In genomic region chr11:80376651-80377050, GRCm38 (mm10) we compare ENCODE assay signal across 8 mouse cellular contexts. TPM values are rescaled to one million over a fixed set of nuclear protein-coding genes. Genes with fewer than 3 reads are reported as not detected.
DNase-seq lines count a peak whose midpoint lies in the region; ATAC-seq and TF ChIP-seq lines count a peak whose summit lies in the region.

No protein-coding gene starts in this region.

- TF ChIP-seq CTCF in G1E (IDR thresholded peaks at IDR 0.05; ENCODE audit: low read depth, low read length), result no peak
- no peak; the same call in 1 of the 2 replicates for TF ChIP-seq CTCF in hindbrain, postnatal 0 days (IDR thresholded peaks at IDR 0.05; ENCODE audit: low read depth)
- TF ChIP-seq CTCF in gastrocnemius, adult 2 months (IDR thresholded peaks at IDR 0.05), result no peak

- H3K4me2 ChIP-seq in intestine, embryonic 14.5 days (ENCODE audit: low read length), result peak overlapping the region; percentile 80
- no peak overlapping the region for H3K4me2 ChIP-seq in intestine, embryonic 16.5 days (ENCODE audit: low read depth, low read length)
- H3K4me2 ChIP-seq in hindbrain, postnatal 0 days (ENCODE audit: low read depth, low read length), result peak overlapping the region; percentile 76
- peak overlapping the region; percentile 88 for H3K4me2 ChIP-seq in myocyte (ENCODE audit: low read depth)

- H3K79me2 ChIP-seq in myocyte (ENCODE audit: control insufficient read depth, insufficient read depth), result peaks cover 6% of the 10 kb centered on the region

- H3K9me3 ChIP-seq in intestine, embryonic 14.5 days (ENCODE audit: control insufficient read depth, low read length), result no peaks in the 10 kb centered on the region
- H3K9me3 ChIP-seq in intestine, embryonic 16.5 days (ENCODE audit: control insufficient read depth, low read length), result no peaks in the 10 kb centered on the region
- no peaks in the 10 kb centered on the region for H3K9me3 ChIP-seq in G1E (replicated peaks)
- H3K9me3 ChIP-seq in hindbrain, postnatal 0 days (ENCODE audit: low read length), result no peaks in the 10 kb centered on the region

- H3K27ac ChIP-seq in intestine, embryonic 14.5 days (ENCODE audit: low read depth), result no peak overlapping the region
- no peak overlapping the region for H3K27ac ChIP-seq in intestine, embryonic 16.5 days (ENCODE audit: low read length)
- no peak overlapping the region for H3K27ac ChIP-seq in hindbrain, postnatal 0 days
- no peak overlapping the region for H3K27ac ChIP-seq in gastrocnemius, adult 2 months

- TF ChIP-seq POLR2A in myocyte (IDR thresholded peaks at IDR 0.05; ENCODE audit: insufficient read length, low read depth), result no peak

- intact Hi-C loops in gastrocnemius, adult 2 months (cut with DNase I), result no loop called here

- H3K9ac ChIP-seq in intestine, embryonic 14.5 days (ENCODE audit: low read length), result no peak overlapping the region
- no peak overlapping the region for H3K9ac ChIP-seq in intestine, embryonic 16.5 days (ENCODE audit: low read depth, low read length)
- no peak overlapping the region for H3K9ac ChIP-seq in hindbrain, postnatal 0 days (replicated peaks; ENCODE audit: low read length)

- H3K36me3 ChIP-seq in intestine, embryonic 14.5 days (ENCODE audit: control insufficient read depth, insufficient read depth, low read length), result peaks cover 27% of the 10 kb centered on the region
- no peaks in the 10 kb centered on the region for H3K36me3 ChIP-seq in intestine, embryonic 16.5 days (ENCODE audit: control insufficient read depth, insufficient read depth, low read length)
- H3K36me3 ChIP-seq in G1E (replicated peaks), result peaks cover 44% of the 10 kb centered on the region
- H3K36me3 ChIP-seq in hindbrain, postnatal 0 days (ENCODE audit: insufficient read depth, low read length), result peaks cover 6% of the 10 kb centered on the region
- peaks cover 10% of the 10 kb centered on the region for H3K36me3 ChIP-seq in myocyte (ENCODE audit: control insufficient read depth, insufficient read depth)

- DNase-seq in intestine, embryonic 14.5 days (ENCODE audit: low spot score), result no peak
- peak; percentile 23 for DNase-seq in G1E (ENCODE audit: low spot score)
- peak; percentile 15 for DNase-seq in hindbrain, postnatal 0 days (ENCODE audit: low spot score)
- no peak for DNase-seq in gastrocnemius, adult 2 months
- no peak for DNase-seq in adrenal gland, postnatal 10 days
- DNase-seq in left cerebral cortex, adult 8-10 months (ENCODE audit: low spot score in 2 of 2), result no peak

- WGBS in intestine, embryonic 14.5 days, result 60% methylated on average over 4 of the region's 4 CpGs
- WGBS in intestine, embryonic 16.5 days, result 53% methylated on average over 4 of the region's 4 CpGs
- WGBS in hindbrain, postnatal 0 days, result 60% methylated on average over 4 of the region's 4 CpGs

- H3K27me3 ChIP-seq in intestine, embryonic 14.5 days (replicated peaks; ENCODE audit: control insufficient read depth, insufficient read depth, low read length), result no peaks in the 10 kb centered on the region
- no peaks in the 10 kb centered on the region for H3K27me3 ChIP-seq in intestine, embryonic 16.5 days (replicated peaks; ENCODE audit: control insufficient read depth, insufficient read depth, low read length)
- no peaks in the 10 kb centered on the region for H3K27me3 ChIP-seq in G1E (ENCODE audit: insufficient read depth, low read length)
- no peaks in the 10 kb centered on the region for H3K27me3 ChIP-seq in hindbrain, postnatal 0 days (ENCODE audit: insufficient read depth, low read length)
- H3K27me3 ChIP-seq in myocyte (ENCODE audit: control insufficient read depth, insufficient read depth, insufficient read length), result no peaks in the 10 kb centered on the region

- no peak for ATAC-seq in intestine, embryonic 14.5 days (replicated peaks; ENCODE audit: low FRiP score, low TSS enrichment, low read depth)
- ATAC-seq in intestine, embryonic 16.5 days, result no peak
- no peak for ATAC-seq in G1E (ENCODE audit: extremely low read depth, insufficient number of reproducible peaks, low FRiP score, poor library complexity, severe bottlenecking)
- ATAC-seq in hindbrain, postnatal 0 days, result no peak

- 0 out of 2 replicates have a peak overlapping the region, but pooled peaks have one; percentile 70 for H3K4me3 ChIP-seq in intestine, embryonic 14.5 days (ENCODE audit: low read depth, low read length)
- no peak overlapping the region for H3K4me3 ChIP-seq in intestine, embryonic 16.5 days (ENCODE audit: low read length)
- H3K4me3 ChIP-seq in G1E (ENCODE audit: low read depth, low read length) (no peak overlapping the region), myocyte (peak overlapping the region; percentile 77)
- H3K4me3 ChIP-seq in hindbrain, postnatal 0 days (ENCODE audit: low read length), result peak overlapping the region; percentile 94; the same call in 1 of the 2 replicates
- no peak overlapping the region for H3K4me3 ChIP-seq in gastrocnemius, adult 2 months

- no peak overlapping the region for H3ac ChIP-seq in myocyte (ENCODE audit: control insufficient read depth, insufficient read length)

- peaks cover 4% of the 10 kb centered on the region for H3K4me1 ChIP-seq in intestine, embryonic 14.5 days (replicated peaks; ENCODE audit: control insufficient read depth, insufficient read depth, low read length)
- H3K4me1 ChIP-seq in intestine, embryonic 16.5 days (ENCODE audit: control insufficient read depth, insufficient read depth, low read length), result 0 out of 2 replicates have a peak, but pooled peaks cover 2% of the 10 kb centered on the region
- H3K4me1 ChIP-seq in G1E (ENCODE audit: insufficient read depth, low read depth, low read length), result peaks cover 17% of the 10 kb centered on the region
- H3K4me1 ChIP-seq in hindbrain, postnatal 0 days (ENCODE audit: insufficient read depth, low read length), result peaks cover 6% of the 10 kb centered on the region; the same call in 1 of the 2 replicates

TF ChIP-seq in myocyte, 11 proteins besides CTCF, POLR2A, EP300 and RAD21:
- TF ChIP-seq POLR2AphosphoS2 (IDR thresholded peaks at IDR 0.05; ENCODE audit: insufficient read length, low read depth) (no peak), TCF12 (IDR thresholded peaks at IDR 0.05; ENCODE audit: insufficient read depth, poor library complexity, severe bottlenecking) (no peak), MYOG (IDR thresholded peaks at IDR 0.05; ENCODE audit: control insufficient read depth in 1 of 3, insufficient read depth in 1 of 3, insufficient read length in 2 of 3, low read depth in 2 of 3) (no peak), CEBPB (IDR thresholded peaks at IDR 0.05; ENCODE audit: insufficient read depth, poor library complexity, severe bottlenecking) (no peak), REST (IDR thresholded peaks at IDR 0.05; ENCODE audit: insufficient read depth, insufficient read length) (no peak), MYOD1 (IDR thresholded peaks at IDR 0.05; ENCODE audit: control insufficient read depth in 1 of 3, insufficient read length in 2 of 3, low read depth in 2 of 3) (no peak), USF1 (IDR thresholded peaks at IDR 0.05; ENCODE audit: low read depth) (no peak), E2F4 (IDR thresholded peaks at IDR 0.05; ENCODE audit: insufficient read depth) (no peak)

RNA-seq across cellular contexts. Expression of gene 5730455P16Rik, which starts 1.2 kb away (rescaled TPM):
- polyA plus RNA-seq in intestine, embryonic 14.5 days (2014; fragmentation: Nextera tagmentation; extraction: Ambion mirVana), result 17.3 and 20.0 TPM in 2 replicates
- 11.5 and 14.9 TPM in 2 replicates for polyA plus RNA-seq in intestine, embryonic 16.5 days (2015; fragmentation: Nextera tagmentation; extraction: Ambion mirVana)
- 14.4 and 18.8 TPM in 2 replicates for total RNA-seq in G1E (2014; fragmentation: Nextera tagmentation)
- total RNA-seq in G1E (2017), result 13.9 and 14.6 TPM in 2 replicates
- 3.5 and 4.3 TPM in 2 replicates for polyA plus RNA-seq in G1E (2012)
- 22.8 and 24.2 TPM in 2 replicates for total RNA-seq in hindbrain, postnatal 0 days (2014; rRNA removed)
- polyA plus RNA-seq in hindbrain, postnatal 0 days (2015; fragmentation: Nextera tagmentation; extraction: Ambion mirVana), result 46.2 and 49.2 TPM in 2 replicates
- 7.0 TPM for polyA plus RNA-seq in myocyte (2012; fragmentation: generic; extraction: Trizol)
- 10 to 100 TPM; 36.4 to 37.9 TPM for total RNA-seq in gastrocnemius, adult 2 months (2021)
- total RNA-seq in adrenal gland, postnatal 10 days (2021), result 10 to 100 TPM; 14.9 to 21.1 TPM
- 10 to 100 TPM; 49.0 to 55.7 (median 53.1) TPM for total RNA-seq in left cerebral cortex, adult 8-10 months (2022)

RNA-seq across cellular contexts. Expression of gene Zfp207, which starts 6.4 kb away (rescaled TPM):
- polyA plus RNA-seq in intestine, embryonic 14.5 days (2014; fragmentation: Nextera tagmentation; extraction: Ambion mirVana), result 223 and 250 TPM in 2 replicates
- 170 and 172 TPM in 2 replicates for polyA plus RNA-seq in intestine, embryonic 16.5 days (2015; fragmentation: Nextera tagmentation; extraction: Ambion mirVana)
- total RNA-seq in G1E (2014; fragmentation: Nextera tagmentation), result 549 and 561 TPM in 2 replicates
- 343 and 359 TPM in 2 replicates for total RNA-seq in G1E (2017)
- 15.2 and 55.8 TPM in 2 replicates for polyA plus RNA-seq in G1E (2012)
- total RNA-seq in hindbrain, postnatal 0 days (2014; rRNA removed), result 192 and 228 TPM in 2 replicates
- 141 and 149 TPM in 2 replicates for polyA plus RNA-seq in hindbrain, postnatal 0 days (2015; fragmentation: Nextera tagmentation; extraction: Ambion mirVana)
- 65.6 TPM for polyA plus RNA-seq in myocyte (2012; fragmentation: generic; extraction: Trizol)
- 10 to 100 TPM; 60.9 to 61.1 TPM for total RNA-seq in gastrocnemius, adult 2 months (2021)
- 100 to 1,000 TPM; 134 to 158 TPM for total RNA-seq in adrenal gland, postnatal 10 days (2021)
- total RNA-seq in left cerebral cortex, adult 8-10 months (2022), result 100 to 1,000 TPM; 100 to 117 (median 107) TPM

RNA-seq across cellular contexts. Expression of gene Psmd11, which starts 51.8 kb away (rescaled TPM):
- 275 and 293 TPM in 2 replicates for polyA plus RNA-seq in intestine, embryonic 14.5 days (2014; fragmentation: Nextera tagmentation; extraction: Ambion mirVana)
- 259 and 281 TPM in 2 replicates for polyA plus RNA-seq in intestine, embryonic 16.5 days (2015; fragmentation: Nextera tagmentation; extraction: Ambion mirVana)
- 185 and 186 TPM in 2 replicates for total RNA-seq in G1E (2014; fragmentation: Nextera tagmentation)
- total RNA-seq in G1E (2017), result 108 and 109 TPM in 2 replicates
- polyA plus RNA-seq in G1E (2012), result 43.6 and 50.1 TPM in 2 replicates
- total RNA-seq in hindbrain, postnatal 0 days (2014; rRNA removed), result 31.2 and 35.1 TPM in 2 replicates
- 272 and 284 TPM in 2 replicates for polyA plus RNA-seq in hindbrain, postnatal 0 days (2015; fragmentation: Nextera tagmentation; extraction: Ambion mirVana)
- 74.9 TPM for polyA plus RNA-seq in myocyte (2012; fragmentation: generic; extraction: Trizol)
- 100 to 1,000 TPM; 138 to 169 TPM for total RNA-seq in gastrocnemius, adult 2 months (2021)
- total RNA-seq in adrenal gland, postnatal 10 days (2021), result 100 to 1,000 TPM; 108 to 118 TPM
- 100 to 1,000 TPM in 1 of 4 experiments, 10 to 100 TPM in 3; 93.9 to 105 (median 97.8) TPM for total RNA-seq in left cerebral cortex, adult 8-10 months (2022)

Comparison
In these comparisons a context has a peak if more than half of its experiments do, and no peak if none do; other contexts are left out.
1. H3K4me3 ChIP-seq: peak in intestine, embryonic 14.5 days (single experiment), hindbrain, postnatal 0 days (single experiment) and myocyte (single experiment); none in intestine, embryonic 16.5 days (single experiment), G1E (single experiment) and gastrocnemius, adult 2 months (single experiment).
2. DNase-seq: peak in G1E (single experiment) and hindbrain, postnatal 0 days (single experiment); none in intestine, embryonic 14.5 days (single experiment), gastrocnemius, adult 2 months (single experiment), adrenal gland, postnatal 10 days (single experiment) and left cerebral cortex, adult 8-10 months (0 of 2).